Mouse (Mus musculus) E14TG2a.4 (cell line): ENCODE measurements around the gene Tmprss15.

ENCODE experiments used
- CTCF ChIP-seq: conservative IDR thresholded peaks from 2 replicates; pipeline ENCODE4 v1.5.1; 2014; ENCODE audit warnings: low read length
- NANOG ChIP-seq: IDR thresholded peaks from 2 replicates; pipeline ENCODE4 v1.6.1; 2014; ENCODE audit warnings: borderline replicate concordance, low read length, mixed read lengths
- POU5F1 ChIP-seq: IDR thresholded peaks from 2 replicates; pipeline ENCODE4 v1.6.1; 2014; ENCODE audit warnings: low read length, borderline replicate concordance

DNA sequence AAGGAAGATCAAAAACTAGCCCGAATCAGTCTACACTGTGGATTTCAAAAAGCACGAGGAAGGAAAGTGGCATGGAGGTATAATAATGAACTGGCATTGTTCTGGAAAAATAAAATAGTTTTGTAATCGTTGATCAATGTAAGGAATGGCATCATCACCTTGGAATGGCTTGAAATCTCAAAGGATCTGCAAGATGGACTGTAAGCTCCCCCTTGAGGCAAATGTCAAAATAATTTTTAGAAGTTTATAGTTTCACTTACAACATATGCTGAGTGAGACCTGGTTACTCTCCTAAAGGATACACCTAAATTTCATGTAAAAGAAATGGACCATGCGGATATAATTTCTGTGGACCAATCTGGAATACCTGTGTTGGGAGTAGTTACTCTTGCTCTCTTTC is 140.5 kb downstream of the Tmprss15 start:
- TF ChIP-seq CTCF (no peak), POU5F1 (no peak), NANOG (no peak)
